Mouse (Mus musculus): ENCODE data around the gene Slc43a1.

Slc43a1 gene

GRCm38 (mm10) chr2:84912722-84913121, 74.1 kb downstream of the Slc43a1 start:
- DNase-seq = no peak

Data from heart, adult 11 months (tissue).